Mouse (Mus musculus) layer of hippocampus, postnatal 10 days (tissue): ENCODE results near the gene Pex11b. TPM values are rescaled to one million over a fixed set of nuclear protein-coding genes. Genes with fewer than 3 reads are reported as not detected.
A peak's percentile ranks its signal among the peaks of the same experiment; 100 is the strongest.
"Not testable (repeated sequence)": the region's sequence is repeated elsewhere in the genome, so short reads cannot be mapped to it uniquely, and the experiment has no call there.

ENCODE experiments used
- DNase-seq, 2 experiments: peaks; one replicate each; pipeline ENCODE4 v3.0.0; 2021; ENCODE audit warnings: low spot score in 2 of 2
- long read RNA-seq: library from polyadenylated mRNA; stranded (forward); transcript quantifications from one replicate; pipeline ENCODE4 v2.0.0, GENCODE M21; 2023
- total RNA-seq, 2 experiments: library from RNA; stranded (reverse); gene quantifications; 2 replicates each; pipeline ENCODE4 v1.2.3; 2021

Gene Pex11b
- 10 to 100 TPM; 43.2 to 50.3 TPM for total RNA-seq
- long read RNA-seq, transcript Pex11b-206 (4 exons, 1,017 nt) = minor isoform, 9 of 67 reads
- long read RNA-seq, transcript Pex11b-202 (4 exons, 2,424 nt) = major isoform, 35 of 67 reads
- long read RNA-seq, transcript Pex11b-201 (5 exons, 1,122 nt) = minor isoform, 9 of 67 reads
- long read RNA-seq, partial matches to known transcripts = 11 of 67 reads
- long read RNA-seq, other reads (novel, unspliced or antisense) = 2 of 67 reads

DNA sequence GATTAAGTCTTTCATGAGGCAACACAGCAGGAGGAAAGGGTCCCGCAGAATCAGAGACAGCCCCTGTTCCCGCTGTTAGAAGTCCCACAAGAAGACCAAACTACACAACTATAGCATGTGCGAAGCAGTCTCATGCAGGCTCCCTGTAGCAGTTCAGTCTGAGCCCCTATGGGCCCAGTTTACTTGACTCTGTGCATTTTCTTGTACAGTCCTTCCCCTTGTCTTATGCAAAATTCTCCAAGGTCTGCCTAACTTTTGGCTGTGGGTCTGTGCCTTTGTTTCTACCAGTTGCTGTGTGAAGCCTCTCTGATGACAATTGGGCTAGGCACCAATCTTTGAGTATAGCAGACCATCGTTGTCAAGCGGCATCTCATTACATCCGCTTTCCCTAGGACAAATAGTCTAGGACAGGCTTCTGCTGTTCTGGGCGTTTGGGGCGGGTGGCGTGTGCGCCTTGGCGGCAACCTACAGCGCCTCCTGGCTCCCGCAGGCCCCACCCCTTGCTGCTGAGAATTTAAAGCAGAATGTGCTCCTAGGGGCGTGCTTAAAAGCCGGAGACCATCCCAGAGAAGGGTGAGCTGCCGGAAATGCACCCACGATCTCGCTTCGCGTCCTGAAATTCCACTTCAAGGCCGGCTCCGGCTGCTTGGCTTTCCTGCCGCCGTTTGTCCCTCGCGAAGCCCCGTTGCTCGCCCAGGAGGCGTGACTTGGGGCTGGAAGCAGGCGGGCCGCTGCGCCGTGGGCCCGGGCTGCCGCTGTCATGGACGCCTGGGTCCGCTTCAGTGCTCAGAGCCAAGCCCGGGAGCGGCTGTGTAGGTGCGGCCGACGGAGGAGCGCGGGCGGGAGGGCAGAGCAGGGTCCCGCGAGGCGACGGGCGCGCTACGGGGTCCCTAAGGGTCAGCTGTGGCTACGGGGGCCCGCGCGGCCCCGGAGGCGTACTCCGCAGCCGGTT lies at the start of gene Pex11b, which contains the start of gene Gm42957:
TSS of gene Pex11b (plus strand) at position 449 of the 952 bp plus-strand sequence.
TSS of gene Gm42957 (plus strand) at position 547 of the 952 bp plus-strand sequence.
- DNase-seq = peak; percentile 82 to 86

DNA sequence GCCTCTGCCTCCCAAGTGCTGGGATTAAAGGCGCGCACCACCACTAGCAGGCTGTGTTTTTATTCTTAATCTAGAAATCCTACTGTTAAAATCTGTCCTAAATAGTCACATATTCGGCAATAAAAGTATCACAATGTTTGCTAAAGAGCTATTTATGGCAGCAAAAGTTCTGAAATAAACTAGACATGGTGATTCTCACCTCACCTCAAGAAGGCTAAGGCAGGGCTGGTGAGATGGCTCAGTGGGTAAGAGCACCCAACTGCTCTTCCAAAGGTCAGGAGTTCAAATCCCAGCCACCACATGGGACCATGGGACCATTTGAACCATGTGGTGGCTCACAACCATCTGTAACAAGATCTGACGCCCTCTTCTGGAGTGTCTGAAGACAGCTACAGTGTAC lies 44.5 kb upstream of the Pex11b start:
- no peak for DNase-seq

- no peak for DNase-seq
Observed at GRCm38 (mm10) chr3:96593374-96593773, 41.8 kb upstream of the Pex11b start.

- DNase-seq = peak; percentile 93 to 95
Observed at GRCm38 (mm10) chr3:96593790-96594560, 41.2 kb upstream of the Pex11b start, which contains the start of gene Polr3gl. Polr3gl (minus strand) TSS chr3:96594181.

DNA sequence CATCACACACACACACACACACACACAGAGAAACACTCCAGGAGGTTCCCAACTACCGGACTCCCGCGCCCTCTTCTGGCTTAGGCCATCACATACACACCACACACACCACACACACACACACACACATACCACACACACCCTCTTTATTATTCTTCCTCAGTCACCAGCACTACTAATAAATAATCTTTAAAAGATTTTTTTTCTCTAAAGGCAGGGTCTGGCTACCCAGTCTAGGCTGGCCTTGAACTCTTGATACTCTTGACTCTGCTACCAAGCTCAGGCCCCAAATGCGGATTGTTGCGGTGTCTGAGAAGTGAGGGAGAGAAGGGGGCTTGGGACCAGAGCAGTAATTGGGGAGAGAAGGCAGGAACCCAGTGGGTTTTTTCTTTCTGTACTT lies 40.3 kb upstream of the Pex11b start:
- no peak for DNase-seq

GRCm38 (mm10) chr3:96595661-96596060 lies 39.5 kb upstream of the Pex11b start:
- no peak for DNase-seq

DNA sequence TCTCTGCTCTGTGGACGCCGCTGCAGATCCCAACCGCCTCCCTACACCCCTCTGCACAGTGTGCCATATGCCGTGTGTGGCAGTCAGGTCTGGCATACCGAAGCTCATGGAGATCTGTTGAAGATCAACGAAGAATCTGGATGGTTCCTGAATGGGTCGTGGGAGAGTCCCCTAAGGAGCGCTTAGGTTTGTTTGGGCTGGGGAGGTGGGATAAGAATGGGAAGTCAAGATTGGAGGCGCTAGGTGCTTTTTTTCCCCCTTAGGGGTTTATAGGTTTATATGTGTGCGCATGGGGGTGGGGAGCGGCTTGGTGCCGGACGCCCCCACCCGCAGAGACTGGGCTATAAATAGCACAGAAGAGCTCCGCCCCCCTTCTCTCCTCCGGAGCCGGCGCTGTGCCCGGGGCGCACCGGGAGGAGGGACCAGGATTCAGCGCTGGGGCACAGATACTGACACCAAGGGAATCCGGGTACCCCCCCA lies 38.9 kb upstream of the Pex11b start, which contains the start of gene Ankrd34a:
TSS of gene Ankrd34a (plus strand) at position 409 of the 480 bp plus-strand sequence.
- DNase-seq = peak; percentile 71 to 79

DNA sequence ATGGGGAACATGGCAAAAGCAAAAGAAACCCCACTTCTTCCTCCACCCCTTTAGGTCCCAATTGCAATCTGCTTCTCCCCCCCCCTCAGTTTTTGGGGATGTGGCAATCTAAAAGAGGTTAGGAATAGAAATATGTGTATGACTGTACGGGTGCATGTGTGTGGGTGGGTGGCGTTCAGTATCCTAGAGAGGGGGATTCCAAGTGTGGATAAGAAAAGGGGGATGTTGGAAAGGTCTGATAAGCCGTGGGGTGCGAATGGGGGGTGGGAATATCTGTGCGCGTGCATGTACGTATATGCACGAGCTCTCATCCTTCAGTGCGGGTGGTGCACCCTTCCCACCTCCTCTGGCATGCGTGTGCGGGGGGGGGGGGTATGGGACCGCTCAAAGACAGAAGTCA lies 38.3 kb upstream of the Pex11b start:
- DNase-seq = peak in 1 of 2 experiments; percentile 46

DNA sequence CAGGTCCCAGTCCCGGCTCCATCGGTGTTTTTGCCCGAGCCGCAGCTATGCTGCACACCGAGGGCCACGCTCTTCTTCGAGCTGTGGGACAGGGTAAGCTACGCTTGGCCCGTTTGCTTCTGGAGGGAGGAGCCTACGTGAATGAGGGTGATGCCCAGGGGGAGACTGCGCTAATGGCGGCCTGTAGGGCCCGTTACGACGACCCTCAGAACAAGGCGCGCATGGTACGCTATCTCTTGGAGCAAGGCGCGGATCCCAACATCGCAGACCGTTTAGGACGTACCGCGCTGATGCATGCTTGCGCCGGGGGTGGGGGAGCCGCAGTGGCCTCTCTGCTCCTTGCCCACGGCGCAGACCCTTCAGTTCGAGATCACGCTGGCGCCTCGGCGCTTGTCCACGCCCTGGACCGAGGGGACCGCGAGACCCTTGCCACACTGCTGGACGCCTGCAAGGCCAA lies 37.7 kb upstream of the Pex11b start:
- DNase-seq = peak; percentile 56 to 57

- peak; percentile 67 to 73 for DNase-seq
Observed at GRCm38 (mm10) chr3:96598156-96599068, 36.8 kb upstream of the Pex11b start.

GRCm38 (mm10) chr3:96599069-96599393 lies 36.1 kb upstream of the Pex11b start:
- no peak for DNase-seq

DNA sequence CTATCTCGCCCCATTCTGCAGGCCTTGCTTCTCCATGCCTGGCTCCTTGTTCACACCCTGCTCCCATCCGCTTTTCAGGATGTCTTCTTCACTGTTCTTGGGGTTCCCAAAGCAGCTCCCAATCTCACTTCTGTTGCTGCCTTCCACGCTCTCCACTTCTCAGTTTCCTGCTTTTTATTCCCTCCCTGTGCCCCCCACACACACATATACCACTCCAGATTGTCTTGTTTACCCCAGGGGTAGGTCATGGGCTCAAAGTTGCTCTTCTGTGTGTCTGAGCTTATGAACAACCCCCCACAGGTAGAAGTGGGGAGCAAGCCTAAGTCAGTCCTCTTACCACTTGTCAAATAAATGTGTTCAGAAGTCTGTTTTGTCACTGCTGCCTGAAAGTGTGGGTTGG lies 35.8 kb upstream of the Pex11b start:
- no peak for DNase-seq

DNA sequence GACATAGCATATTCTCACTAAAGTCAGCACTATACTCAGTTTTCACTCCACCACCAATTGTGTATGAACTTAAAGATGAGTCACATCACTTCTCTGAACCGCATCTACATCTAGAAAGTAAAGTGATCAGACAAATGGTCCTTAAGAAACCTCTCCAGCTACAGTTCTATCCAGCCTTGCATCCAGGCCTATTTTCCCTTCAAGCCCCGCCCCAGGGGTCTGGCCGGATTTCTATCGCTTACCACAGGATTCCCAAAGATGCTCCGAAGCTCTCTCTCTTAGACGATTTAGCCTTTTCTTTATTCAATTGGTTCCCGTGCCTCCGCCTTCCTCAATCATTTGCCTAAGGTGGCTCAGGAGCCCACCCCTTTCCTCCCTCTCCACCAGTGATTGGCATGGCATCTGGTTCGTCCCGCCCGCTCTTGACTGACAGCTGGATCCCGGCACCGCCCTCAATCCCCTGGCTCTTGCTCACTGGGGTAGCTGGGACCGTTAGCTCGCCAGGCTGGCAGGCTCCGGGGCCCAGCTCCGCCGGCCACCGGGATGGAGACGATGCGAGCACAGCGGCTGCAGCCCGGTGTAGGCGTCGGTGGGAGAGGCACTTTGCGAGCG lies 34.4 kb upstream of the Pex11b start, which contains the start of gene Lix1l:
TSS of gene Lix1l (plus strand) at position 511 of the 612 bp plus-strand sequence.
- DNase-seq = peak; percentile 90 to 92

DNA sequence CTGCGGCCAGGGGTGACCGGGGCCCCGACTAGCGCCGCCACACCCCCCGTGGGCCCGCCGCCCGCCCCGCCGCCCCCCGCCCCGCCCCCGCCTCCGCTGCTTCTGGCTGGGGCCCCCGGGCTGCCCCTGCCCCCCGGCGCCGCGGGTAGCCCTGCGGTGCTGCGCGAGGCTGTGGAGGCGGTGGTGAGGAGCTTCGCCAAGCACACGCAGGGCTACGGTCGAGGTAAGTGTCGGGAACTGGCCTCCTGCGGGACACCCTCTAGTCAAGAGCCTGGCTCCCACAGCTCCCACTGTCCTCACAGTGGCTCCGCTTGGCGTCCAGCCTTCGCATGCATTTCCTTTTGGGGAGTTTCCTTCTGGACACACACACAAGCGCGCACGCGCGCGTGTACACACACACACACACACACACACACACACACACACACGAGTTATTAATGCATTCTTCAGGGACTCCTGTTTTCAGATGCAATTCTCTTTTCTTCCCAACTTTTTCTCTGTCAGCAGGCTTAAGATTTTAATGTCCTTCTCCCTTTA lies 33.9 kb upstream of the Pex11b start:
- peak; percentile 63 to 74 for DNase-seq

- DNase-seq = peak in 1 of 2 experiments; percentile 48
Observed at GRCm38 (mm10) chr3:96601941-96602703, 33.1 kb upstream of the Pex11b start.

DNA sequence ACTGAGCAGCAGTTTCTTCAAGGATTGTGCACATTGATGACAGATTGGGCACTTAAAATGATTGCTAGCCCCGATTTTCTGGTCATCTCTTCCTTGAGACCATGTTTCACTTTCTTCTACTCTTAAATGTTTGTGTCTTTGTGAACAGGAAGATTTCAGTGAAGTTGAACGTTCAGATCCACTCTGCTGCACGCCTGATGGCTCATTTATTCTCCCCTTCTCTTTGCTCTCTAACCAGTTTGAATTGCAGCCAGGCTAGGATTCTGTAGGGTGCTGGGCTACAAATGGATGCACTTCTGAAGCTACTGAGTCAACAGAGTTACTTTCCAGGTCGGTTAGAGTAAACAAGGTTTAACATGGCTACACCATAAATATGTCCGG lies 32.5 kb upstream of the Pex11b start:
- DNase-seq = no peak

GRCm38 (mm10) chr3:96603311-96603710 lies 31.9 kb upstream of the Pex11b start:
- DNase-seq = peak in 1 of 2 experiments; percentile 34

- not testable (repeated sequence) for DNase-seq
Observed at GRCm38 (mm10) chr3:96606007-96606406, 29.2 kb upstream of the Pex11b start.
